Mouse (Mus musculus) CD4-positive, CD25-positive, alpha-beta regulatory T cell, adult 4 months (primary cell): Measurements from ENCODE around the gene Gm2832. TPM values are rescaled to one million over a fixed set of nuclear protein-coding genes. Genes with fewer than 3 reads are reported as not detected.
"Not testable (repeated sequence)": the region's sequence is repeated elsewhere in the genome, so short reads cannot be mapped to it uniquely, and the experiment has no call there.

Experiments
- ATAC-seq: one replicate; pipeline ENCODE4 v1.8.0; 2017
- polyA plus RNA-seq, 2 experiments: library from polyadenylated mRNA; unstranded; fragments of 100-300 nt; shearing (Covaris generic); gene quantifications; one replicate each; pipeline ENCODE4 v1.2.1; 2017

The Gm2832 gene
- polyA plus RNA-seq: not detected

GRCm38 (mm10) chr14:41278505-41278904 is at the start of gene Gm2832:
Gene Gm2832, plus strand, starts transcription at chr14:41278805.
- ATAC-seq: not testable (repeated sequence)

GRCm38 (mm10) chr14:41263296-41263695 is 15.3 kb upstream of the Gm2832 start:
- ATAC-seq: not testable (repeated sequence)

GRCm38 (mm10) chr14:41263853-41264755 is 14.5 kb upstream of the Gm2832 start:
- ATAC-seq: not testable (repeated sequence)

- ATAC-seq: not testable (repeated sequence)
These were observed 13.6 kb upstream of the Gm2832 start for GRCm38 (mm10) chr14:41264756-41265566.

GRCm38 (mm10) chr14:41285965-41286364 is 7.4 kb downstream of the Gm2832 start:
- not testable (repeated sequence) for ATAC-seq

Other genes starting within 250 kb of the Gm2832 start
- not detected for gene Dydc2, start 209.6 kb upstream of the Gm2832 start, polyA plus RNA-seq
- not detected for gene Dydc1, start 205.9 kb upstream of the Gm2832 start, polyA plus RNA-seq
- not detected for gene Mat1a, start 173.8 kb upstream of the Gm2832 start, polyA plus RNA-seq
- not detected for gene Sftpa1, start 147.0 kb upstream of the Gm2832 start, polyA plus RNA-seq
- not detected for gene Mbl1, start 127.3 kb upstream of the Gm2832 start, polyA plus RNA-seq
- not detected for gene Sftpd, start 93.7 kb upstream of the Gm2832 start, polyA plus RNA-seq
- gene Gm5798, start 69.8 kb downstream of the Gm2832 start, polyA plus RNA-seq: not detected
- not detected for gene Gm7945, start 107.6 kb downstream of the Gm2832 start, polyA plus RNA-seq
- gene Gm6482, start 129.5 kb downstream of the Gm2832 start, polyA plus RNA-seq: not detected
- gene Gm7954, start 174.7 kb downstream of the Gm2832 start, polyA plus RNA-seq: not detected
- not detected for gene Gm3486, start 210.7 kb downstream of the Gm2832 start, polyA plus RNA-seq